Mouse (Mus musculus): ENCODE results near the gene Phc2.

DNA sequence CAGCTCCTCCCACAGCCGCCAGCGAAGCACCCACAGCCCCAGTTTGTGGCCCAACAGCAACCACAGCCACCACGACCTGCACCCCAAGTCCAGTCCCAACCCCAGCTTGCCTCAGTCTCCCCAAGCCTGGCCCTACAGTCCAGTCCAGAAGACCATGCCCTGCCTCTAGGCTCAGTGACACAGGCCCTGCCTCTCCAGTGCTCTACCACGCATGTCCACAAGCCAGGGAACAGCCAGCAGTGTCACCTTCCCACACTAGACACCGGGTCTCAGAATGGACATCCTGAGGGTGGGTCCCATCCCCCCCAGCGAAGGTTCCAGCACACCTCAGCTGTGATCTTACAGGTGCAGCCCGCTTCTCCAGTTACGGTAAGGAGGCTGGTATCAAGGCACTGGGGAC, 68.4 kb downstream of the Phc2 start:
- TF ChIP-seq CTCF (IDR thresholded peaks at IDR 0.05; ENCODE audit: control insufficient read depth, insufficient read depth, insufficient read length): no peak
- TF ChIP-seq USF1 (IDR thresholded peaks at IDR 0.05; ENCODE audit: low read depth): no peak
- TF ChIP-seq FOSL1 (IDR thresholded peaks at IDR 0.05; ENCODE audit: insufficient read depth, low read length, poor library complexity, severe bottlenecking): no peak

All from C2C12 (cell line).